Mouse (Mus musculus) thymus, adult 2 months (tissue): ENCODE measurements around the gene Me1. TPM values are rescaled to one million over a fixed set of nuclear protein-coding genes. Genes with fewer than 3 reads are reported as not detected.

Experiments
- DNase-seq: peaks from one replicate; pipeline ENCODE4 v3.0.0; 2021
- H3K27ac ChIP-seq: fragments of 200-500 bp; 2 replicates; pipeline ENCODE4 v1.5.1; 2012; ENCODE audit warnings: low read length, control low read depth; ENCODE audit not compliant: control insufficient read depth, insufficient read depth
- H3K27me3 ChIP-seq: fragments of 200-500 bp; 2 replicates; pipeline ENCODE4 v1.6.1; 2012; ENCODE audit warnings: mild to moderate bottlenecking, low read length, moderate library complexity, mixed read lengths; ENCODE audit not compliant: control insufficient read depth, insufficient read depth
- H3K36me3 ChIP-seq: fragments of 200-500 bp; 2 replicates; pipeline ENCODE4 v1.6.1; 2012; ENCODE audit warnings: mild to moderate bottlenecking, low read length, moderate library complexity; ENCODE audit not compliant: control insufficient read depth, insufficient read depth
- H3K4me1 ChIP-seq: fragments of 200-500 bp; replicated peaks from 2 replicates; pipeline ENCODE4 v1.6.1; 2012; ENCODE audit warnings: low read length; ENCODE audit not compliant: control insufficient read depth, insufficient read depth
- H3K4me3 ChIP-seq: fragments of 200-500 bp; 2 replicates; pipeline ENCODE4 v1.5.1; 2012; ENCODE audit warnings: mild to moderate bottlenecking, low read length, control low read depth, moderate library complexity; ENCODE audit not compliant: control insufficient read depth, insufficient read depth
- CTCF ChIP-seq: fragments of 200-500 bp; IDR thresholded peaks from 2 replicates; pipeline ENCODE4 v1.5.1; 2012; ENCODE audit warnings: mild to moderate bottlenecking, control low read depth, low read length, moderate library complexity, borderline replicate concordance; ENCODE audit not compliant: control insufficient read depth, poor library complexity, insufficient read depth; ENCODE audit errors: extremely low read depth
- POLR2A ChIP-seq: fragments of 200-500 bp; IDR thresholded peaks from 2 replicates; pipeline ENCODE4 v1.6.1; 2012; ENCODE audit warnings: mild to moderate bottlenecking, low read length, control low read depth, moderate library complexity; ENCODE audit not compliant: control insufficient read depth, poor library complexity, insufficient read depth; ENCODE audit errors: extremely low read depth
- WGBS: fragments of 180-500 bp; shearing (Covaris S2); methylation state at CpG from one replicate; pipeline ENCODE4 v1.1.7; 2018; 5-methylcytosine and 5-hydroxymethylcytosine counted together
- polyA plus RNA-seq: library from polyadenylated mRNA; depleted of rRNA; stranded (reverse); fragments of >200 nt; gene quantifications from 2 replicates; pipeline ENCODE4 v1.2.3, GENCODE M21; 2012

The Me1 gene
- polyA plus RNA-seq, 1 experiment, result 24.6 TPM

DNA sequence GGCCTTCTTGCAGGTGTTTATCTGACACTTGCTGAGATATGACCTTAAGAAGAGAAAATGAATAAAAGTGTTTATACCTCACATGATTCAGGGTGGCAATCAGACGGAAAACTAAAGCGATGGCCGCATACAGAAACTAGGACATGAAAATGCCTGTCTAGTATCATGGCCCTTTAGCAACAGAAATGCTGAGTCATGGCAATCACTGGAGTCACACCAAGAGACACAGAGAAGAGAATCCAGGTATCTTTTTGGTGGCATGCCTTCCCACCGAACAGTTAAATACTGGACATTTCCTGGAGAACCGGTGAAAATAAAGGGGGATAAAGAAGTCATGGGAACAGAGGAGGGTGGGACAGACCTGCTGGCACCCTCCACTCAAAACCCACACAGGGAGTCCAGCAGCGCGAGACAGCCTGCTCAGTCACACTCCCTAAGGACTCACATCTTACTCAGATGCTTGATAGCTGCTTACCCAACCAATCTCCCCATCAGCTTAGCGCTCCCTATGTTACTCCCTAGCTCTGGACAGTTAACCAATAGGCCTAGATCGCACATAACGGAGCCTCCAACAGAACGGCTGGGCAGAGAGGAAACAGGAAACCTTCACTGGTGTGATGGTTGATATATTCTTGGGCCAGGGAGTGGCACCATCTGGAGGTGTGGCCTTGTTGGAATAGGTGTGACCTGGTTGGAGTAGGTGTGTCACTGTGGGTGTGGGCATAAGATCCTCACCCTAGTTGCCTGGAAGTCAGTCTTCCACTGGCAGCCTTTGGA lies 108.5 kb downstream of the Me1 start:
- Histone ChIP-seq H3K27ac (no peak overlapping the region), H3K4me3 (no peak overlapping the region), H3K27me3 (no peaks in the 10 kb centered on the region), H3K36me3 (no peaks in the 10 kb centered on the region), H3K4me1 (no peaks in the 10 kb centered on the region)
- no peak for DNase-seq
- TF ChIP-seq CTCF (no peak), POLR2A (no peak)
- 91% methylated on average over 11 of the region's 11 CpGs for WGBS

DNA sequence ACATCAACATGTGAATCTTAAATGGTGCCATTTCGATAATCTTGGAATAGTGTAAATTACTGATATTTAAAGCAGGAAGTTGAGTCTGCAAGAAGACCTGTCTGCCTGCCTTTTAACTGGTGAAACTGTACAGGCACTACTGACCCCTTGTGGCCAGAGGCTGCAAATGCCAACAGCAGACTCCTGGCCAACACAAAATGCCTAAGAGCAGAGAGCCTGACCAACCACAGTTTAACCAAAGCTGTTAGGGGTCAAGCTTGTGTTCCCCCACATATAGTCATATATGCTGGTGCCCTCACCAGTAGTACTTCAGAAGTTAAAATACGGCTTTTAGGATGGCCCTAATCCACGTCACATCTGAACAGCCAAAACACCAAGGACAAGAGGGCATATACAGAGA lies 112.0 kb downstream of the Me1 start:
- TF ChIP-seq POLR2A, result no peak
- TF ChIP-seq CTCF, result 0 out of 2 replicates have a peak, but pooled peaks have one; percentile 60
- Histone ChIP-seq H3K27me3 (no peaks in the 10 kb centered on the region), H3K4me3 (no peak overlapping the region), H3K4me1 (peaks cover 5% of the 10 kb centered on the region), H3K27ac (no peak overlapping the region), H3K36me3 (no peaks in the 10 kb centered on the region)
- 54% methylated on average over 3 of the region's 3 CpGs for WGBS
- DNase-seq, result peak; percentile 73

DNA sequence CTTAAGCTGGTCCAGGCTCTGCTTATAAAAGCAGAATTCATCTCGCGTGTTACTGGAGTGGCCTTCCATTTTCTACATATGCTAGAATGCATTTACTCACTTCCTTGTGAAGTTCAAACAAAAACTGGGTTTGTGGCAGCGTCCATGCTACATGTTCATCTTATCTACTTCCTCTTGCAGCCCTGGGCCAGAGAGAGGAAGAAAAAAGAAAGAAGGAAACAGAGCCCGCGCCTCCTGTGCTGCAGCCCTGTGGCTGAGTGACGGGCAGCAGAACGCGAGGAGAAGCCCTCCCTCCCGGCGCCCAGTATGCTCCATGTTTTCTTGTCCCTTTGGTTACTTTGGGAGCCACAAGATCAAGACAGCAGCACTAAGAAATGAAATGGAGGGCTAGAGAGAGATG lies 116.1 kb downstream of the Me1 start:
- peak; percentile 11 for DNase-seq
- WGBS, result 6% methylated on average over 10 of the region's 10 CpGs
- peaks cover 5% of the 10 kb centered on the region for H3K4me1 ChIP-seq
- no peak overlapping the region for H3K4me3 ChIP-seq
- H3K27me3 ChIP-seq, result no peaks in the 10 kb centered on the region
- no peaks in the 10 kb centered on the region for H3K36me3 ChIP-seq
- TF ChIP-seq POLR2A, result no peak
- TF ChIP-seq CTCF, result no peak
- H3K27ac ChIP-seq, result no peak overlapping the region

DNA sequence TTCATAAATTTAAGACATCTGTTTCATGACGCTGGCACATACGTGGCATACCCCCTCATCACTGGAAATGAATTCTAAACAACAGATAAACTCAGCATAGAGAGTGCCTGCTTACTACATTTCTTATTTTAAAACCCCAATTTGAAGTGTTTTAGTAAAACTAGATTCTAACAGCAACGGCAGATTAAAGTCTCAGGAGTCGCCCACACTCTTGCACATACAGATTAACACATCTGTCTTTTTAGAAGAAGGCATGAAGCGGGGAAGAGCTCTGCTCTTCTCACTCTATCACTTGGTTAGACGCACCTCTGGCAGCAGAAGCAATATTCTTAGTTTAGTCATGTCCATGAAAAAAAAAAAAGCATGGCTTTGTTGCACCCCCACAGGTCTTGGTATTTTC lies 120.6 kb downstream of the Me1 start:
- 98% methylated on average over 6 of the region's 6 CpGs for WGBS
- TF ChIP-seq POLR2A (no peak), CTCF (no peak)

DNA sequence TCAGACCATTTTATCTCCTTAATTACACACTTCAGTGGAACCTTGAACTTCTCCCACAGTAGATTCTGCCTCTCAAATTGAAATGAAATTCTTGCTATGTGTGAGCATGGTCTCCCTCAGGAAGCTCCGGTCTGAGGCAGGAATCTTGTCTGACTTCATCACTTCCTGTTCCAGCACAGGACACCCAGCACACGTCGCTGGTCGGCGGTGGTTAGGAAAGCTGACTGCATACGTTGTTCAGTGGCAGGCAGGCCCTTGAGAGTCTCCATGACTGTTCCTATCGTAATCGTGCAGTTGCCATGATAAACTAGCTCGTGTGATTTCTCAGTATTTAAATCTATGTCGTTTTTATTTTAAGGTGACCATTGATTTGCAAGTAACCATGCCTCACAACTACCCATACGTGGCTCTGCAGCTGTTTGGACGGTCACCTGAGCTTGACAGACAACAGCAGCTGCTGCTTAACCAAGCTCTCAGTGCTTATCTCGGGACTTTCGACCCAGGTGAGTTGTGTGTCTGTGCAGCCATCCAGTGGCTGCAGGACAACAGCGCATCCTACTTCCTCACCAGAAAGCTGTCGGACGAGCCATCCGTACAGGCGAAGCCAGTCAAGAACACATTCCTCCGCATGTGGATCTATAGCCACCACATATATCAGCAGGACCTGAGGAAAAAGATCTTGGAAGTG lies 122.0 kb downstream of the Me1 start:
- DNase-seq, result no peak
- no peak overlapping the region for H3K4me3 ChIP-seq
- H3K4me1 ChIP-seq, result peaks cover 10% of the 10 kb centered on the region
- 73% methylated on average over 20 of the region's 20 CpGs for WGBS
- H3K36me3 ChIP-seq, result no peaks in the 10 kb centered on the region
- H3K27ac ChIP-seq, result no peak overlapping the region
- TF ChIP-seq POLR2A (no peak), CTCF (no peak)
- H3K27me3 ChIP-seq, result no peaks in the 10 kb centered on the region

More for the DNA sequence above, 120.6 kb downstream of the Me1 start:
- Histone ChIP-seq H3K27ac (no peak overlapping the region), H3K27me3 (no peaks in the 10 kb centered on the region), H3K4me1 (peaks cover 15% of the 10 kb centered on the region), H3K36me3 (no peaks in the 10 kb centered on the region), H3K4me3 (no peak overlapping the region)
- DNase-seq, result no peak

DNA sequence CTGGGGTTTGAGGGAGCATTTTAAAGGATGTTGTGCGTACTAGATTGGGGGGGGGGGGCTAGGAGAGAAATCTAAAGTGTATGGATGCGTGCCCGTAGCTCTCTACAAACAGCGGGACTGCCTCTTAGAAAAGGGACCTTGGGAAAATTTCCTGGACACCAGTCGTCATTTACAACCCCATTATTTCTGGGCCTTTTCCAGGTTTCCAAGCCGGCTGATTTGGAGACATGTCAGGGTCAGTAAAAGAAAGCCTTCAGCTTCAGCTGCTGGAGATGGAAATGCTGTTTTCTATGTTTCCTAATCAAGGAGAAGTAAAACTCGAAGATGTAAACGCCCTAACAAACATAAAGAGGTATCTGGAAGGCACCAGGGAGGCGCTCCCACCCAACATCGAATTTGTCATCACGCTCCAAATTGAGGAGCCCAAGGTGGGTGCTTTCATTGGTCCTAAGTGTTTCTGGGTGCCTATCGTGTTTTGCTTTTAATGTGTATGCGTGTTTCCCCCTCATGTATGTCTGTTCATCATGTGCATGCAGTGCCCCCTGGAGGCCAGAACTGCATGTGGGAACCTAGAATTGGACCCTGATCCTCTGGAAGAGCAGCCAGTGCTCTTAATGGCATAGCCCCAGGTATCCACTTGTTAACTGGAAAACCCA lies 123.0 kb downstream of the Me1 start:
- Histone ChIP-seq H3K4me3 (peak overlapping the region; percentile 84), H3K4me1 (peaks cover 10% of the 10 kb centered on the region), H3K27ac (no peak overlapping the region), H3K27me3 (no peaks in the 10 kb centered on the region), H3K36me3 (no peaks in the 10 kb centered on the region)
- WGBS, result 3% methylated on average over 13 of the region's 13 CpGs
- no peak for TF ChIP-seq POLR2A
- no peak for TF ChIP-seq CTCF
- peak; percentile 90 for DNase-seq
